Mouse (Mus musculus): ENCODE results near the gene Atxn1. TPM values are rescaled to one million over a fixed set of nuclear protein-coding genes. Genes with fewer than 3 reads are reported as not detected.

Gene Atxn1
- total RNA-seq, 4 experiments from 2014 or later, result 123 to 159 (median 132) TPM

- DNase-seq (ENCODE audit: low spot score in 2 of 2), result no peak
Observed at GRCm38 (mm10) chr13:45783681-45784080, 181.1 kb downstream of the Atxn1 start.

- no peak for DNase-seq (ENCODE audit: low spot score in 2 of 2)
Observed at GRCm38 (mm10) chr13:45778750-45779149, 186.1 kb downstream of the Atxn1 start.

- DNase-seq (ENCODE audit: low spot score in 2 of 2), result no peak
Observed at GRCm38 (mm10) chr13:45778171-45778570, 186.6 kb downstream of the Atxn1 start.

- no peak for DNase-seq (ENCODE audit: low spot score in 2 of 2)
Observed at GRCm38 (mm10) chr13:45775516-45775915, 189.3 kb downstream of the Atxn1 start.

GRCm38 (mm10) chr13:45773381-45774168, 191.2 kb downstream of the Atxn1 start:
- no peak for DNase-seq (ENCODE audit: low spot score in 2 of 2)

GRCm38 (mm10) chr13:45769757-45770156, 195.1 kb downstream of the Atxn1 start:
- no peak for DNase-seq (ENCODE audit: low spot score in 2 of 2)

- DNase-seq (ENCODE audit: low spot score in 2 of 2), result no peak
Observed at GRCm38 (mm10) chr13:45768250-45768649, 196.6 kb downstream of the Atxn1 start.

- no peak for DNase-seq (ENCODE audit: low spot score in 2 of 2)
Observed at GRCm38 (mm10) chr13:45764354-45764753, 200.5 kb downstream of the Atxn1 start.

GRCm38 (mm10) chr13:45762278-45762677, 202.5 kb downstream of the Atxn1 start:
- DNase-seq (ENCODE audit: low spot score in 2 of 2), result no peak

GRCm38 (mm10) chr13:45754483-45754882, 210.3 kb downstream of the Atxn1 start:
- DNase-seq (ENCODE audit: low spot score in 2 of 2), result no peak

GRCm38 (mm10) chr13:45752498-45752897, 212.3 kb downstream of the Atxn1 start:
- DNase-seq (ENCODE audit: low spot score in 2 of 2), result no peak

GRCm38 (mm10) chr13:45751231-45751630, 213.6 kb downstream of the Atxn1 start:
- no peak for DNase-seq (ENCODE audit: low spot score in 2 of 2)

GRCm38 (mm10) chr13:45750627-45751026, 214.2 kb downstream of the Atxn1 start:
- no peak for DNase-seq (ENCODE audit: low spot score in 2 of 2)

GRCm38 (mm10) chr13:45749937-45750336, 214.9 kb downstream of the Atxn1 start:
- no peak for DNase-seq (ENCODE audit: low spot score in 2 of 2)

GRCm38 (mm10) chr13:45749222-45749621, 215.6 kb downstream of the Atxn1 start:
- no peak for DNase-seq (ENCODE audit: low spot score in 2 of 2)

GRCm38 (mm10) chr13:45748691-45749090, 216.1 kb downstream of the Atxn1 start:
- no peak for DNase-seq (ENCODE audit: low spot score in 2 of 2)

- DNase-seq (ENCODE audit: low spot score in 2 of 2), result no peak
Observed at GRCm38 (mm10) chr13:45745851-45746773, 218.7 kb downstream of the Atxn1 start.

GRCm38 (mm10) chr13:45744803-45745432, 219.9 kb downstream of the Atxn1 start:
- DNase-seq (ENCODE audit: low spot score in 2 of 2), result no peak

GRCm38 (mm10) chr13:45743848-45744247, 221.0 kb downstream of the Atxn1 start:
- no peak for DNase-seq (ENCODE audit: low spot score in 2 of 2)

GRCm38 (mm10) chr13:45740369-45740768, 224.4 kb downstream of the Atxn1 start:
- DNase-seq (ENCODE audit: low spot score in 2 of 2), result no peak

GRCm38 (mm10) chr13:45736241-45736640, 228.6 kb downstream of the Atxn1 start:
- DNase-seq (ENCODE audit: low spot score in 2 of 2), result no peak

GRCm38 (mm10) chr13:45735802-45736201, 229.0 kb downstream of the Atxn1 start:
- no peak for DNase-seq (ENCODE audit: low spot score in 2 of 2)

All from layer of hippocampus, adult 8-10 months (tissue).